Mouse (Mus musculus) spleen, adult 2 months (tissue): ENCODE measurements around the gene Zfp296. TPM values are rescaled to one million over a fixed set of nuclear protein-coding genes. Genes with fewer than 3 reads are reported as not detected.
A peak's percentile ranks its signal among the peaks of the same experiment; 100 is the strongest.

Source experiments
- DNase-seq, 2 experiments: peaks; one replicate each; pipeline versions ENCODE4 v3.0.0 to v3.0.0-alpha.2; 2012 to 2021; ENCODE audit warnings: low spot score in 2 of 2, low read depth in 1 of 2
- H3K27ac ChIP-seq: fragments of 200-500 bp; 2 replicates; pipeline ENCODE4 v1.5.1; 2012; ENCODE audit warnings: low read length, inconsistent platforms; ENCODE audit not compliant: insufficient read depth
- H3K27me3 ChIP-seq: fragments of 200-500 bp; 2 replicates; pipeline ENCODE4 v1.6.1; 2012; ENCODE audit warnings: mild to moderate bottlenecking, moderate library complexity, low read length, inconsistent platforms; ENCODE audit not compliant: control insufficient read depth, insufficient read depth
- H3K36me3 ChIP-seq: fragments of 200-500 bp; 2 replicates; pipeline ENCODE4 v1.6.1; 2012; ENCODE audit warnings: mild to moderate bottlenecking, low read length, inconsistent platforms; ENCODE audit not compliant: control insufficient read depth, insufficient read depth
- H3K4me1 ChIP-seq: fragments of 200-500 bp; 2 replicates; pipeline ENCODE4 v1.6.1; 2011; ENCODE audit warnings: inconsistent platforms; ENCODE audit not compliant: control insufficient read depth, insufficient read depth, insufficient read length
- H3K4me3 ChIP-seq: fragments of 200-500 bp; 2 replicates; pipeline ENCODE4 v1.5.1; 2011; ENCODE audit warnings: mild to moderate bottlenecking, inconsistent platforms; ENCODE audit not compliant: insufficient read depth, insufficient read length; ENCODE audit errors: extremely low read depth
- CTCF ChIP-seq: fragments of 200-500 bp; IDR thresholded peaks from 2 replicates; pipeline ENCODE4 v1.5.1; 2011; ENCODE audit warnings: mild to moderate bottlenecking, inconsistent platforms; ENCODE audit not compliant: insufficient read depth, insufficient read length, insufficient replicate concordance; ENCODE audit errors: extremely low read depth
- POLR2A ChIP-seq: fragments of 200-500 bp; IDR thresholded peaks from 2 replicates; pipeline ENCODE4 v1.6.1; 2011; ENCODE audit warnings: low read depth, low read length, inconsistent platforms
- WGBS: fragments of 180-500 bp; shearing (Covaris S2); methylation state at CpG from one replicate; pipeline ENCODE4 v1.1.7; 2018; 5-methylcytosine and 5-hydroxymethylcytosine counted together
- polyA plus RNA-seq: library from polyadenylated mRNA; depleted of rRNA; stranded (reverse); fragments of >200 nt; gene quantifications from 2 replicates; pipeline ENCODE4 v1.2.3, GENCODE M21; 2012; rRNA removed

Zfp296 gene
- polyA plus RNA-seq, 1 experiment, result 20.9 TPM

DNA sequence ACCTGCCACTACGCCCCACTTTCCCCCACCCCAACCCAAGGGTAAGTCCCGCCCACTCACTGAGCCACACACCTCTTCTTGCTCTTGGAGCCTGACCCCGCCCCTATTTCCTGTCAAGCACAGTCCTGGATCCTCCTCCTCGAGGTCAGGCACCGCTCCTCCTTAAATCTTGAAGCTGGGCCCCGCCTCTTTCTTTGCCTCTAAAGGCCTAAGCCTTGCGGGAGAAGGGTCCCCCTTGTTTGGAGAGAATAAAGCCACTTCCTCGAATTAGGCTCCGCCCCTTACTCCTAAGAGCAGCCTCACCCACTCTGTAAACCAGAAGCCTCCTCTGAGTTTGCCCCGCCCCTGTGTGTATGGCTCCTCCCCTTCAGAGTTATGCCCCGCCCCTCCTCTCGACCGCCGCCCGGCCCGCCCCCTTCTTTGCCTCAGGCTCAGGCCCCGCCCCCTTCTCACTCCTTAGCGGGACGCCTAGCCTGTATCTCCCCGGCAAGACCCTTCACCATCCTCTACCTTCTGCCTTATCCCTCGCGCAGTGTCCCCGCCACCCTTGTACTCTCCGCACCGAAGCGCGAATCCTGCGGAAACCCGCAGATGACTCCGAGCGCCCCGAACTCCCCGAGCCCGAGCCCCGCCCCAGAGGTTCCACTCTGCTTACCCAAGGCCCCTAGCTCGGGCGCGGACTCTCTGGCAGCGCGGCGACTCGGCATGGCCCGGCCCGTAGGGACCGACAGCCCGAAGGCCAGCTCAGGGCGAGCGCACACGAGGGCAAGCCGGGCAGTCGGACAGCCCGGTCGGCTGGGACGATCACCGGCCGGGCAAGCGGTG lies 51.7 kb downstream of the Zfp296 start:
- Histone ChIP-seq H3K36me3 (peaks cover 8% of the 10 kb centered on the region), H3K4me3 (peak overlapping the region; percentile 71), H3K27me3 (no peaks in the 10 kb centered on the region), H3K4me1 (peaks cover 3% of the 10 kb centered on the region; the same call in 1 of the 2 replicates), H3K27ac (peak overlapping the region; percentile 93)
- WGBS, result 1% methylated on average over 57 of the region's 57 CpGs
- TF ChIP-seq POLR2A, result peak; percentile 30
- TF ChIP-seq CTCF, result no peak
- peak; percentile 97 to 99 for DNase-seq

DNA sequence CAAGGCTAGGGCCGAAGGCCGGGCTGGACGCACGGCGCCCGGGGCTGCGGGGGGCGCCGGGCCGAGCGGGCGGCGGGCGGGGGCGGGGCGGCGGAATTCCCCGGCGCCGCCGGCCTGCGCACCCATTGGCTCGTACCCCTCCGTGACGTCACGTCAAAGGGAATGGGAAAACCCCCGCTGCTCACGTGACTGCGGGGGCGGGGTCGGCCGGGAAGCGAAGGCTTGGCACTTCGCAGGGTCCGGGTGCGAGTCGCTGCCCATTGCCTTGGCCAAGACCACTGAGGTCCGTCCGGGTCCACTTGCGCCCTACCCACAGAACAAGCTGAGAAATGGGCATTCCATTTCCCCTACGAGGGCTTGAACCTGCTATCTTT lies 52.3 kb downstream of the Zfp296 start, which contains the start of gene Relb:
TSS of gene Relb (minus strand) at position 78 of the 374 bp plus-strand sequence.
- H3K4me3 ChIP-seq, result peak within 1 kb of the TSS; percentile 71
- peak within 1 kb of the TSS; percentile 93 for H3K27ac ChIP-seq
- peak; percentile 75 to 91 for DNase-seq
- peaks cover 3% of the 10 kb centered on the region; the same call in 1 of the 2 replicates for H3K4me1 ChIP-seq
- 1% methylated on average over 40 of the region's 41 CpGs for WGBS
- TF ChIP-seq POLR2A (no peak), CTCF (no peak)
- H3K27me3 ChIP-seq, result no peaks in the 10 kb centered on the region
- peaks cover 12% of the 10 kb centered on the region for H3K36me3 ChIP-seq

Other genes with a start within 250 kb of the Zfp296 start
- 28.2 and 29.9 TPM in 2 replicates for gene Ercc1, start 232.5 kb upstream of the Zfp296 start, polyA plus RNA-seq
- 5.8 and 5.9 TPM in 2 replicates for gene Cd3eap, start 217.8 kb upstream of the Zfp296 start, polyA plus RNA-seq
- gene Ppp1r13l, start 217.5 kb upstream of the Zfp296 start, polyA plus RNA-seq, result 2.2 and 2.5 TPM in 2 replicates
- gene Ercc2, start 195.3 kb upstream of the Zfp296 start, polyA plus RNA-seq, result 51.8 and 62.2 TPM in 2 replicates
- 2.3 and 3.9 TPM in 2 replicates for gene Klc3, start 173.2 kb upstream of the Zfp296 start, polyA plus RNA-seq
- gene Ckm, start 172.5 kb upstream of the Zfp296 start, polyA plus RNA-seq, result 0.62 and 0.92 TPM in 2 replicates
- 14.6 and 23.4 TPM in 2 replicates for gene Mark4, start 118.5 kb upstream of the Zfp296 start, polyA plus RNA-seq
- gene Exoc3l2, start 114.0 kb upstream of the Zfp296 start, polyA plus RNA-seq, result 7.1 and 7.7 TPM in 2 replicates
- 8.8 and 13.9 TPM in 2 replicates for gene Bloc1s3, start 68.9 kb upstream of the Zfp296 start, polyA plus RNA-seq
- gene Trappc6a, start 68.9 kb upstream of the Zfp296 start, polyA plus RNA-seq, result 54.4 and 75.5 TPM in 2 replicates
- gene Nkpd1, start 59.4 kb upstream of the Zfp296 start, polyA plus RNA-seq, result 2.2 and 2.3 TPM in 2 replicates
- 56.2 and 71.0 TPM in 2 replicates for gene Ppp1r37, start 14.2 kb upstream of the Zfp296 start, polyA plus RNA-seq
- gene Gemin7, start 308 bp downstream of the Zfp296 start, polyA plus RNA-seq, result 94.7 and 143 TPM in 2 replicates
- gene Clasrp, start 27.2 kb downstream of the Zfp296 start, polyA plus RNA-seq, result 102 and 186 TPM in 2 replicates
- 76.9 and 114 TPM in 2 replicates for gene Relb, start 52.2 kb downstream of the Zfp296 start, polyA plus RNA-seq
- 76.3 and 78.9 TPM in 2 replicates for gene Clptm1, start 87.7 kb downstream of the Zfp296 start, polyA plus RNA-seq
- 1.2 and 5.5 TPM in 2 replicates for gene Apoc2, start 100.7 kb downstream of the Zfp296 start, polyA plus RNA-seq
- gene Gm44805, start 104.1 kb downstream of the Zfp296 start, polyA plus RNA-seq, result not detected in 2 replicates
- gene Apoc4, start 104.2 kb downstream of the Zfp296 start, polyA plus RNA-seq, result 0.25 and 0.28 TPM in 2 replicates
- 4.3 and 6.7 TPM in 2 replicates for gene Apoc1, start 115.4 kb downstream of the Zfp296 start, polyA plus RNA-seq
- 1,613 and 1,762 TPM in 2 replicates for gene Apoe, start 121.9 kb downstream of the Zfp296 start, polyA plus RNA-seq
- gene Tomm40, start 138.2 kb downstream of the Zfp296 start, polyA plus RNA-seq, result 51.1 and 66.8 TPM in 2 replicates
- gene Nectin2, start 173.2 kb downstream of the Zfp296 start, polyA plus RNA-seq, result 23.3 and 24.4 TPM in 2 replicates
- gene Bcam, start 193.7 kb downstream of the Zfp296 start, polyA plus RNA-seq, result 30.1 and 39.8 TPM in 2 replicates
- 1.4 TPM in 2 replicates for gene Cblc, start 219.5 kb downstream of the Zfp296 start, polyA plus RNA-seq
- gene Bcl3, start 245.5 kb downstream of the Zfp296 start, polyA plus RNA-seq, result 102 and 149 TPM in 2 replicates